Mouse (Mus musculus) left cerebral cortex, adult 2 months (tissue): Measurements from ENCODE around the gene Actb. TPM values are rescaled to one million over a fixed set of nuclear protein-coding genes. Genes with fewer than 3 reads are reported as not detected.

Experiments
- DNase-seq, 2 experiments: peaks; one replicate each; pipeline ENCODE4 v3.0.0; 2021 to 2022; ENCODE audit warnings: low spot score in 2 of 2, mixed read lengths in 1 of 2; ENCODE audit errors: extremely low spot score in 1 of 2
- H3K27ac ChIP-seq: fragments of 200-600 bp; 2 replicates; pipeline ENCODE4 v1.8.1; 2022
- H3K4me3 ChIP-seq: fragments of 200-600 bp; 2 replicates; pipeline ENCODE4 v1.8.1; 2022
- CTCF ChIP-seq: fragments of 200-600 bp; IDR thresholded peaks from 2 replicates; pipeline ENCODE4 v1.8.1; 2022; ENCODE audit warnings: antibody characterized with exemption, mild to moderate bottlenecking, moderate library complexity
- intact Hi-C: fragments of 180-260 bp; cut with DNase I; formaldehyde crosslinking; loops from one replicate; pipeline ENCODE4 v1.15.1; 2025
- total RNA-seq, 2 experiments: library from RNA; stranded (reverse); gene quantifications; 2 replicates each; pipeline ENCODE4 v1.2.3; 2021

Gene Actb
- total RNA-seq, 2 experiments from 2014 or later, result 2,227 to 2,233 TPM

GRCm38 (mm10) chr5:142920311-142921073 lies 13.9 kb upstream of the Actb start:
- intact Hi-C loops, result no loop called here
- DNase-seq, result no peak

GRCm38 (mm10) chr5:142917402-142917801 lies 10.8 kb upstream of the Actb start:
- no peak for DNase-seq
- TF ChIP-seq CTCF, result no peak
- intact Hi-C loops, result no loop called here
- Histone ChIP-seq H3K27ac (no peak overlapping the region), H3K4me3 (no peak overlapping the region)

More at GRCm38 (mm10) chr5:142920311-142921073, 13.9 kb upstream of the Actb start:
- TF ChIP-seq CTCF, result no peak
- no peak overlapping the region for H3K4me3 ChIP-seq
- no peak overlapping the region for H3K27ac ChIP-seq

- Histone ChIP-seq H3K4me3 (no peak overlapping the region), H3K27ac (no peak overlapping the region)
- TF ChIP-seq CTCF, result no peak
- intact Hi-C loops, result no loop called here
- DNase-seq, result no peak
Measured at GRCm38 (mm10) chr5:142916593-142916992, 10.0 kb upstream of the Actb start.

- intact Hi-C loops, result no loop called here
- DNase-seq, result no peak
- no peak overlapping the region for H3K4me3 ChIP-seq
- H3K27ac ChIP-seq, result no peak overlapping the region
- no peak for TF ChIP-seq CTCF
Measured at GRCm38 (mm10) chr5:142915231-142915630, 8.7 kb upstream of the Actb start.

GRCm38 (mm10) chr5:142912739-142913138 lies 6.2 kb upstream of the Actb start:
- intact Hi-C loops, result no loop called here
- Histone ChIP-seq H3K4me3 (no peak overlapping the region), H3K27ac (no peak overlapping the region)
- no peak for DNase-seq
- no peak for TF ChIP-seq CTCF

- no peak for DNase-seq
- Histone ChIP-seq H3K4me3 (no peak overlapping the region), H3K27ac (no peak overlapping the region)
- intact Hi-C loops, result no loop called here
- TF ChIP-seq CTCF, result no peak
Measured at GRCm38 (mm10) chr5:142912320-142912719, 5.8 kb upstream of the Actb start.

GRCm38 (mm10) chr5:142911629-142912028 lies 5.1 kb upstream of the Actb start:
- no peak for TF ChIP-seq CTCF
- intact Hi-C loops, result no loop called here
- H3K27ac ChIP-seq, result no peak overlapping the region
- no peak for DNase-seq
- no peak overlapping the region for H3K4me3 ChIP-seq

- intact Hi-C loops, result no loop called here
- Histone ChIP-seq H3K27ac (peak overlapping the region; percentile 70), H3K4me3 (no peak overlapping the region)
- no peak for TF ChIP-seq CTCF
- DNase-seq, result no peak
Measured at GRCm38 (mm10) chr5:142909576-142910278, 3.2 kb upstream of the Actb start.

- peak overlapping the region; percentile 70 for H3K27ac ChIP-seq
- TF ChIP-seq CTCF, result no peak
- no peak for DNase-seq
- intact Hi-C loops, result no loop called here
- H3K4me3 ChIP-seq, result no peak overlapping the region
Measured at GRCm38 (mm10) chr5:142908941-142909575, 2.5 kb upstream of the Actb start.

GRCm38 (mm10) chr5:142907803-142908559 lies 1.4 kb upstream of the Actb start:
- peak overlapping the region; percentile 100 for H3K27ac ChIP-seq
- no peak for TF ChIP-seq CTCF
- peak overlapping the region; percentile 95 for H3K4me3 ChIP-seq
- no peak for DNase-seq
- intact Hi-C loops, result no loop called here

GRCm38 (mm10) chr5:142907048-142907802 lies 671 bp upstream of the Actb start:
- intact Hi-C loops, result no loop called here
- H3K27ac ChIP-seq, result peak overlapping the region; percentile 100

More at GRCm38 (mm10) chr5:142907048-142907802, 671 bp upstream of the Actb start:
- peak; percentile 39 to 51 for DNase-seq
- no peak for TF ChIP-seq CTCF
- peak overlapping the region; percentile 95 for H3K4me3 ChIP-seq
